Mouse (Mus musculus): ENCODE data around the gene Mcpt2.
"Not testable (repeated sequence)": the region's sequence is repeated elsewhere in the genome, so short reads cannot be mapped to it uniquely, and the experiment has no call there.

The Mcpt2 gene

GRCm38 (mm10) chr14:56041792-56042191 is at the start of gene Mcpt2:
Mcpt2 (plus strand) TSS chr14:56042041.
- DNase-seq (ENCODE audit: extremely low read depth, low read depth, low spot score): not testable (repeated sequence)

DNA sequence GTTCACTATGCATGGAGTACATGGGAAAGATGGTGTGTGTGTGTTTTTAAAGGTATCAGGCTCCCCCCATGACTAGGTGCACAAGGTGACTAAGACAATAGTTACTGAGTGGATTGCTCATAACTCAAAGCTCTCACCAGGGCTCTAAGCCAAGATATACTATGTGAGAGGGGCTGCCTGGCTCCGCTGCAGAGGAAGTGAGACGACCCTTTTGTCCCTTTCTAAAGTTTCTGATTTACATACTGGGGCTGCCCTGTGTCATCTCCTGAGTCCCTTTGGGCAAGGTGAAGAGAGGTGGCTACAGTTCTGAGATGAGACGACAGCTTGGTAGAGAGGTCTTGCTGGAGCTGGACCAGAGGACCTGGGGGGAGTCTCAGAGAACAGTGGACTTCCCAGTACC is 28.7 kb upstream of the Mcpt2 start:
- DNase-seq (ENCODE audit: extremely low read depth, low read depth, low spot score): no peak

- DNase-seq (ENCODE audit: extremely low read depth, low read depth, low spot score): no peak
These were observed 27.9 kb upstream of the Mcpt2 start for GRCm38 (mm10) chr14:56013924-56014323.

DNA sequence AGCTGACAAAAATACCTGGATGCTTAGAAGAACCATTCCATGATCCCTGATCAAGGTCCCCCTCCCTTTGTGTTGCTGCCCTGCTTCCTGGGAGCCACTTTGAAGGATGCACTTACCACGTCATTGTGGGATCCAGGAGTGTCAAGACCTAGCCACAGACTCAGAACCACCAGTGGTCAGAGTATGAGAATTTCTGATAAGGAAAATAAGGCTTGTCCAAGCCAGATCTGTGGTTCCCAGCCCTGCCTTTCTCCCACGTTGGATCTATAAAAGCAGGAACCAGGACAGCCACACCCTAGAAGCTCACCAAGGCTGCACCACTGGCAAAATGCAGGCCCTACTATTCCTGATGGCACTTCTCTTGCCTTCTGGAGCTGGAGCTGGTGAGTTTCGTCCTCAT is 24.2 kb upstream of the Mcpt2 start, which contains the start of gene Mcpt1:
Gene Mcpt1 (plus strand): TSS at position 301 of the 400 bp plus-strand sequence.
- not testable (repeated sequence) for DNase-seq (ENCODE audit: extremely low read depth, low read depth, low spot score)

DNA sequence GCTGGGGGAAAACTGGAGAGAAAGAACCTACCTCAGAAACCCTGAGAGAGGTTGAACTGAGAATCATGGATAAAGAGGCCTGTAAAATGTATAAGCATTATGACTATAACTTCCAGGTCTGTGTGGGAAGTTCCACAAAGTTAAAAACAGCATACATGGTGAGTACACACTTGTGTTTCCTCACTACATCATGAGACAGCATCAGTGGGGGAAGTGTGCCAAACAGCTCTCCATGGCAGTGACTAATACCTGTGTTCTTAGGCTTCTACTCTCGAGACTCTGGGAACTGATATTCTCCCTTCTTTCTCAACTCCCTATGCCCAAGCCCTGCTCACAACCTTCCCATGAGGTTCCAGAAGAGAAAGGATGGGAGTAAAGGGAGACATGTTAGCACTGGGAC is 22.4 kb upstream of the Mcpt2 start:
- no peak for DNase-seq (ENCODE audit: extremely low read depth, low read depth, low spot score)

GRCm38 (mm10) chr14:56021305-56021704 is 20.5 kb upstream of the Mcpt2 start:
- not testable (repeated sequence) for DNase-seq (ENCODE audit: extremely low read depth, low read depth, low spot score)

DNA sequence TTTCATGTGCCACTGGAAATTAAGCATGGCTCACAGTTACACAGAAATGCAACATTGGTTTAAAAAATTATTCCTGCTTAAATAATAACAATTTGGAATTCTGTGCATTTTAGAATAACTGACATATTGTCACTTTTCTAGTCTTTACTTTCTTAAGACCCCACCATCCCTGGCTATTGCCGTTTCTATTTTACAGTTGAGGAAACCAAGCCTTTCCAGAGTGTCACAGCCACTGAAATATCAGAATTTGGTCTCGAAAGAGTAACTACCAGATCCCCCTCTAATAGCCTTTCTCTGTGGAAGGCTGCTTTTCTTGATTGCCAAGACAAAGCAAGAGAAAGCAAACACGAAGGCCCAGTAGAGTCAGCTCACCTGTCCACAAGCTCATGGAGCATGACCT is 11.4 kb upstream of the Mcpt2 start, which contains the start of gene Mcpt9:
Gene Mcpt9 (minus strand): TSS at position 101 of the 400 bp plus-strand sequence.
- not testable (repeated sequence) for DNase-seq (ENCODE audit: extremely low read depth, low read depth, low spot score)

GRCm38 (mm10) chr14:56034433-56034832 is 7.4 kb upstream of the Mcpt2 start:
- no peak for DNase-seq (ENCODE audit: extremely low read depth, low read depth, low spot score)

- no peak for DNase-seq (ENCODE audit: extremely low read depth, low read depth, low spot score)
These were observed 13.6 kb downstream of the Mcpt2 start for GRCm38 (mm10) chr14:56055408-56055807.

DNA sequence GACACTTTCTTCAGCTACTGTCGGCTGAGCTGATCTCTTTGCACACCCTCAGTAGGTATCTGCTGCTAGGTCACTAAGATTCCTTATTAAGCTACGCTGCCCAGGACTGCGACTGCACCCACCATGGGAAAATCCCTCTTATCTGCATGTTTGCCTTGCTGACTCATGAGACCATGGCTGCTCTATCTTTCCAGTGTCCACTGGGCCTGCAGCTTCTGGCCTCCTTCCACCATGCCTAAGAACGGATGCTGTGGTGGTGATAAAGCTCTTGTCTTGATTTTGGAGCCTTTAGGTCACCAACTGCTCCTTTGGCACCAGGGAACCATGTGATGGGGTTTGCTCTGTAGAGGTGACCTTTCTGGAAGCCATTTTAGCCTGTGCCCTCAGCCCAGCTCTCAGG is 15.9 kb downstream of the Mcpt2 start:
- no peak for DNase-seq (ENCODE audit: extremely low read depth, low read depth, low spot score)

DNA sequence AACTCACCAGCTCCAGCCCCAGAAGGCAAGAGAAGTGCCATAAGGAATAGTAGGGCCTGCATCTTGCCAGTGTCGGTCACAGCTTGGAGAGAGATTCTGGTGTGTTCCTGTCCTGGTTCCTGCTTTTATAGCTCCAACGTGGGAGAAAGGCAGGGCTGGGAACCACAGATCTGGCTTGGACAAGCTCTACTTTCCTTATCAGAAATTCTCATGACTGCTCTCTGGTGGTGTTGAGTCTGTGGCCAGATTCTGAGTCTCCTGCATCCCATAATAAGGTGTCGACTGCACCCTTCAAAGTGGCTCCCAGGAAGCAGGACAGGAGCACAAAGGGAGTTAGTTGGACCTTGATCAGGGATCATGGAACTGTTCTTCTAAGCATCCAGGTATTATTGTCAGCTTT is 20.4 kb downstream of the Mcpt2 start, which contains the start of gene Mcpt4:
Gene Mcpt4 (minus strand): TSS at position 101 of the 400 bp plus-strand sequence.
- not testable (repeated sequence) for DNase-seq (ENCODE audit: extremely low read depth, low read depth, low spot score)

DNA sequence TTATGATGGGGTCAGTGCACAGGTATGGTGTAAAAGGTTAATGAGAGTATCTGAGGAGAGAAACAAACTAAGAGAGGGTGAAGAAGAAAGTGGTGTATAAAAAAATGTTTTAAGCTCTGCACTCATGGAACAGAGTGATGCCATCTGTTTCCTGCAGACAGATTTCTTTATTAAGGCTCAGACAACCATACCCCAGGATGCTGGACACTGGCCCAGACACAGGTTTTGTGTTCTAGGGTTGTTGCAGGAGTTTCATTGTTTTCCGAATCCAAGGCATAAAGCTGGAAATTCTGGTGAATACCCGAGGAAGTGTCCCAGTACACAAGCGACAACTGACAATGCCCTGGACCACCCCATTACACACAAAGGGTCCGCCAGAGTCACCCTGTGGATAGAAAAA is 40.2 kb downstream of the Mcpt2 start:
- DNase-seq (ENCODE audit: extremely low read depth, low read depth, low spot score): no peak

GRCm38 (mm10) chr14:56085167-56085566 is 43.3 kb downstream of the Mcpt2 start, which contains the start of gene Mcpt8:
Mcpt8 (minus strand) TSS chr14:56085273.
- no peak for DNase-seq (ENCODE audit: extremely low read depth, low read depth, low spot score)

- DNase-seq (ENCODE audit: extremely low read depth, low read depth, low spot score): no peak
These were observed 44.9 kb downstream of the Mcpt2 start for GRCm38 (mm10) chr14:56086711-56087110.

DNA sequence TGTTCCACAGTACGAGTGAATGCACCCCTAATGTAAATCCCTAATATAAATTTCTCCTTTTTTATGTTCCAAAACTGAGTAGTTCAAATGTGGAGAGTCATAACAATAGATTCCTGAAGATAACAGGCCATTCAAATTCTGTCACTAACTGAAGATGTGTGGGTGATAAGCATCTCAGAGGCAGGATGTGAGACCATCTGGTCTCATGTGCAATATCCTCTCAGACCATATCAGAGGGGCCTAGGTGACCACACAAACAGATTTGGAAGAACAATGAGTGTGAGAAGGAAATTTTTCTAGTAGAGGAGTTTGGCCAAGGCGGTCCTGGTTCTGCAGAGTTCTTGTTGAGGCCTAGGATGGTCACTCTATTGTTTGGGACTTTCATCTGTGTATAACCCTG is 51.5 kb downstream of the Mcpt2 start:
- no peak for DNase-seq (ENCODE audit: extremely low read depth, low read depth, low spot score)
